Mouse (Mus musculus) lung, embryonic 14.5 days (tissue): ENCODE data around the gene Aifm2. TPM values are rescaled to one million over a fixed set of nuclear protein-coding genes. Genes with fewer than 3 reads are reported as not detected.

Experiments used
- ATAC-seq: fragments of 200-750 bp; cut with Nextera tagmentation; 2 replicates; pipeline ENCODE4 v1.8.0; 2017; ENCODE audit warnings: mild to moderate bottlenecking, moderate TSS enrichment, moderate library complexity; ENCODE audit not compliant: insufficient read depth
- DNase-seq: peaks from one replicate; pipeline ENCODE4 v3.0.0-alpha.2; 2015
- H3K27ac ChIP-seq: fragments of 300-500 bp; sonication (generic); 2 replicates; pipeline ENCODE4 v1.5.1; 2014; ENCODE audit warnings: low read depth, mild to moderate bottlenecking, moderate library complexity
- H3K27me3 ChIP-seq: fragments of 300-500 bp; sonication (generic); 2 replicates; pipeline ENCODE4 v1.6.1; 2014; ENCODE audit warnings: low read length, control low read depth; ENCODE audit not compliant: insufficient read depth
- H3K36me3 ChIP-seq: fragments of 300-500 bp; sonication (generic); 2 replicates; pipeline ENCODE4 v1.6.1; 2014; ENCODE audit warnings: control low read depth; ENCODE audit not compliant: insufficient read depth
- H3K4me1 ChIP-seq: fragments of 300-500 bp; sonication (generic); 2 replicates; pipeline ENCODE4 v1.6.1; 2014; ENCODE audit warnings: antibody characterized with exemption, control low read depth; ENCODE audit not compliant: insufficient read depth
- H3K4me2 ChIP-seq: fragments of 300-500 bp; sonication (generic); 2 replicates; pipeline ENCODE4 v1.6.1; 2014; ENCODE audit warnings: mild to moderate bottlenecking
- H3K4me3 ChIP-seq: fragments of 300-500 bp; sonication (generic); 2 replicates; pipeline ENCODE4 v1.5.1; 2014; ENCODE audit warnings: low read depth, low read length
- H3K9ac ChIP-seq: fragments of 300-500 bp; sonication (generic); 2 replicates; pipeline ENCODE4 v1.6.1; 2014
- H3K9me3 ChIP-seq: fragments of 300-500 bp; sonication (generic); 2 replicates; pipeline ENCODE4 v1.6.1; 2016; ENCODE audit warnings: low read depth, low read length, control low read depth
- CTCF ChIP-seq: IDR thresholded peaks from 2 replicates; pipeline ENCODE4 v1.5.1; 2016; ENCODE audit warnings: antibody characterized with exemption, low read depth
- WGBS: fragments of 180-500 bp; shearing (Covaris S2); extraction: QIAGEN DNeasy Blood & Tissue Kit; methylation state at CpG from one replicate; pipeline ENCODE4 v1.1.7; 2014; 5-methylcytosine and 5-hydroxymethylcytosine counted together
- polyA plus RNA-seq: library from polyadenylated mRNA; unstranded; fragments of >200 nt; fragmentation: Nextera tagmentation; extraction: Ambion mirVana; gene quantifications from 2 replicates; pipeline ENCODE4 v1.2.1, GENCODE M21; 2014

Gene Aifm2
- polyA plus RNA-seq, 1 experiment from 2014 or later = 11.5 TPM

DNA sequence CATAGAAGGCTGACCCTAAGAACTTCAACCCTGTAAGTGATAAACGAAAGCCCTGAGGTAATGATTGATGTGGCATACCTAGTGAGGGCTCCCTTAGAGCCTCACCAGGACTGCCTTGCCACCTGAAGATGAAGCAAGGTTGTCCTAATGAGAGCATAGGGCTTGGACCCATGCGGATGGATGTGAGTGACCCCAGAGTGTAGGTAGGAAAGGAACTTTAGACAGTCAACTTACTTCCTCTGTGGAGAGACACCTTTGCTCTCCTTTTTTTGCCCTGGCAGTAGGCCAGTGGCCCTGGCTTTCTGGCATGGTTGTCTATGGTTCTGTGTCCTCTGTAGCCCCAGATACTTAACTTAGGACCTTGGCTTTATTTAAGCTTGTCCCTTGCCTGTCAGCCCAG lies 18.0 kb upstream of the Aifm2 start:
- peak overlapping the region; percentile 73; the same call in 1 of the 2 replicates for H3K9ac ChIP-seq
- H3K27me3 ChIP-seq = no peaks in the 10 kb centered on the region
- no peak for DNase-seq
- no peak for ATAC-seq
- H3K4me1 ChIP-seq = peaks cover 10% of the 10 kb centered on the region
- no peak for TF ChIP-seq CTCF
- no peaks in the 10 kb centered on the region for H3K9me3 ChIP-seq
- H3K36me3 ChIP-seq = peaks cover 35% of the 10 kb centered on the region
- H3K27ac ChIP-seq = no peak overlapping the region
- H3K4me2 ChIP-seq = peak overlapping the region; percentile 99
- 80% methylated on average over 2 of the region's 2 CpGs for WGBS
- H3K4me3 ChIP-seq = peak overlapping the region; percentile 98

DNA sequence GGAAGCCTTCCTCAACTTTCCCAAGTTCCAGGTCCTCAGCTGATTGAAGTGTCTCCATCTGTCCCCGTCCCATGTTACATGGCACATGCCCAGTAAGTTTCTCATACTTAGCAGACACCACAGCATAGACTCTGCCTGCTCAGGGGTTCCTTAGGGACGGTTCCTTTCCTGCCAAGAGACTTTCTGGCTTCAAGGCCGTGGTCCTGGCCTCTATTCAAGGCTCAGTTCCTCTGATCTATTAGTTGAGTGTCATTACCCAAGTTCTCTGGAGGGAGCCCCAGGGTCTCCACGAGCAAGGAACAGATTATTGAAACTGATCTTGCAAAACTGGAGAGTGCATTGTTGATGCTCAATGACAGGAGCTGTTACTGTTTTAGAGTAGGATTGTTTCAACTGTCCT lies 10.4 kb upstream of the Aifm2 start:
- no peak for DNase-seq
- H3K27ac ChIP-seq = no peak overlapping the region
- H3K4me1 ChIP-seq = no peaks in the 10 kb centered on the region
- no peak overlapping the region for H3K4me3 ChIP-seq
- H3K9me3 ChIP-seq = no peaks in the 10 kb centered on the region
- TF ChIP-seq CTCF = no peak
- H3K36me3 ChIP-seq = peaks cover 16% of the 10 kb centered on the region
- ATAC-seq = no peak
- H3K27me3 ChIP-seq = no peaks in the 10 kb centered on the region
- whole genome bisulfite sequencing = 72% methylated on average over 4 of the region's 4 CpGs
- no peak overlapping the region for H3K9ac ChIP-seq
- no peak overlapping the region for H3K4me2 ChIP-seq

DNA sequence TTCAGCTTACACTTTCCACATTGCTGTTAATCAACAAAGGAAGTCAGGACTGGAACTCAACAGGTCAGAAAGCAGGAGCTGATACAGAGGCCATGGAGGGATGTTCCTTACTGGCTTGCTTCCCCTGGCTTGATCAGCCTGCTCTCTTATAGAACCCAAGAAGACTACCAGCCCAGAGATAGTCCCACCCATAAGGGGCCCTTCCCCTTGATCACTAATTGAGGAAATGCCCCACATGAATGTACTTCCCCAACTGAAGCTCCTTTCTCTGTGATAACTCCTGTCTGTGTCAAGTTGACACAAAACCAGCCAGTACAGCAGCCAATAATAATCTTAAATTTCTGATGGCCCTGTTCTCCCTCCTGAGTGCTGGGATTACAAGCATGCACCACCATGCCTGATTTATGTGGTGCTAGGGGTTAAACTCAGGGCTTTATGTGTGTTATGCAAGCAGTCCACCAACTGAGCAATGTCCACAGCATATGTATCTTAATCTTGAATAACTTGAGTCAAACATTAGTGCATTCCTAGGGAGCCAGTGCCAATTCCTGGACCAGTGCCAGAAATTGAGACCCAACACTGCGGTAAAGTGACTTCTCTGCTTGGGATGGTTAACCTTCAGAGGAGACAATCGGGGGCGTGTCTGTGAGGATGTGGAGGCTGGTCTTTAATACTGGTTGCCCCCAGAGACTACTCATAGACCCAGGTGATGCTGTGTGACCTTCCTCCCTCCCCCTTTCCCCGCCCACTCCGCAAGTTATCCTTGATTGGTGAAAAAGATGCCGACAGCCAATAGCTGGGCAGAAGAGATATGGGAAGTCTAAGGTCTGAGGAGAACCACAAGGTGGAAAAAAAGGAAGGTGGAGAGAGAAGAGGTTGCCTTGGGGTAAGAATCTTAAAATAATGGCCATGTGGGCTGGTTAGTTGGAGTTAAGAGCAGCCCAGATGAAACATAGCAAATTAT lies 8.4 kb upstream of the Aifm2 start:
- peak; percentile 49 for DNase-seq
- Histone ChIP-seq H3K4me3 (no peak overlapping the region), H3K36me3 (peaks cover 15% of the 10 kb centered on the region), H3K27ac (no peak overlapping the region), H3K9ac (no peak overlapping the region), H3K9me3 (no peaks in the 10 kb centered on the region), H3K4me1 (no peaks in the 10 kb centered on the region), H3K27me3 (no peaks in the 10 kb centered on the region), H3K4me2 (no peak overlapping the region)
- no peak for ATAC-seq
- no peak for TF ChIP-seq CTCF
- WGBS = 63% methylated on average over 6 of the region's 6 CpGs

DNA sequence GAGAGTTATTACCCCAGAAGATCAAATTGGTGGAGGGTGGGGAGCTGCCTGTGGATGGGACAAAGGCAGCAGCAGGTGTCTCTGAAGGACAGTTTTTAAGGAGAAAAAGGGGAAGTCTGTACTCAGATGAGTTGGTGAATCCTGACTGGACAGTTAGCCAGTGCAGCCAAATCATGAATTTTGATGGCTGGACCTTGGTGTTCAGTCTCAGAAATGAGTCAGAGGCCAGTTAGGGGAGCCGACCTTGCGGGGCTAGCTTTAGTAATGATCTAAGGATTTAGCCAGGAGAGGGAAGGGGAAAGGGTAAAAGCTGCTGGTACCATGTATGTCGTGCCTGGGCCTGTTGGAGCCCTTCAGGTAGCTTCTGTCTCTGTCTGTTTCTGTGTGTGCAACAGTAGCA lies 1.5 kb upstream of the Aifm2 start:
- DNase-seq = no peak
- ATAC-seq = no peak
- Histone ChIP-seq H3K9ac (no peak overlapping the region), H3K27ac (no peak overlapping the region), H3K4me1 (0 out of 2 replicates have a peak, but pooled peaks cover 3% of the 10 kb centered on the region), H3K4me3 (no peak overlapping the region), H3K4me2 (no peak overlapping the region), H3K9me3 (no peaks in the 10 kb centered on the region), H3K36me3 (no peaks in the 10 kb centered on the region), H3K27me3 (no peaks in the 10 kb centered on the region)
- TF ChIP-seq CTCF = no peak
- WGBS = 71% methylated on average over 3 of the region's 3 CpGs

DNA sequence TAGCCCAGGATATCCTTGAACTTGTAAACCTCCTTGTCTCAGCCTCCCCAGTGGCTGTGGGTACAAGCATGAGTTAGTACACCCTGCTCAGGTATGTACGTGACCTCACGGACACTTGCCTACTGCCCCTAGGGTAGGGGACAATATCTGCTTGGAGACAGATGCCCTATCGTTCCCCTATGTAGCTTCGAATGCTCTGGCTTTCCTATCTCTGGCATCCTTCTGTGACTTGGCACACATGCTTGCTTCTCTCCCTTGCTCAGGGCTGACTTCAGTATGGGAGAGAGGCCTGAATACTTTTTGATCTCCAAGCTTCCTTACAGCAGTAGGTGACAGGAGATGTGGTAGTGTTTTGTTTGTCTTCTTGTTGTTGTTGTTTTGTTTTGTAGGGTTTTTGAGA lies 917 bp upstream of the Aifm2 start:
- TF ChIP-seq CTCF = no peak
- 90% methylated on average over 4 of the region's 4 CpGs for WGBS
- DNase-seq (no peak), ATAC-seq (no peak)
- no peaks in the 10 kb centered on the region for H3K9me3 ChIP-seq
- no peaks in the 10 kb centered on the region for H3K27me3 ChIP-seq
- no peak overlapping the region for H3K4me3 ChIP-seq
- no peaks in the 10 kb centered on the region for H3K36me3 ChIP-seq
- no peak overlapping the region for H3K9ac ChIP-seq
- H3K4me1 ChIP-seq = 0 out of 2 replicates have a peak, but pooled peaks cover 3% of the 10 kb centered on the region
- no peak overlapping the region for H3K4me2 ChIP-seq
- no peak overlapping the region for H3K27ac ChIP-seq

DNA sequence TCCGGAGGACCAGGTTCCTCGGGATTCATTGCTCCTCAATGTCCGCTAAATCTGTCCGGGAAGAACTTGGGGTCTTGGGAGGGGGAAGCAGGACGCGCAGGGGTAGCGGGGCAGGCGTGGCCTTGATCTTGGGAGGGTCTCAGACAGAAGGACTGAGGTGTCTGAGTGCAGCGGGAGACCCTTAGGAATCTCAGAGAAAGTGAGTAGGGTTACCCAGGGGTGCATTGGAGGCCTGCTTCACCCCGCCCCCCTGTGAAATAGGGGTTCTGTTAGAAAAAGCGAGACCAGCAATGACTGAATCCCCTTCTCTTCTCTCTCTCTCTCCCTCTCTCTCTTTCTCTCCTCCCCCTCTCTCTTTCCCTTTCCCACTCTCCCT lies 387 bp downstream of the Aifm2 start:
- 0 out of 2 replicates have a peak, but pooled peaks cover 3% of the 10 kb centered on the region for H3K4me1 ChIP-seq
- H3K9me3 ChIP-seq = no peaks in the 10 kb centered on the region
- TF ChIP-seq CTCF = no peak
- DNase-seq (no peak), ATAC-seq (no peak; the same call in 1 of the 2 replicates)
- no peaks in the 10 kb centered on the region for H3K36me3 ChIP-seq
- H3K27me3 ChIP-seq = no peaks in the 10 kb centered on the region
- peak overlapping the region; percentile 50 for H3K4me3 ChIP-seq
- peak overlapping the region; percentile 50 for H3K9ac ChIP-seq
- peak overlapping the region; percentile 76 for H3K4me2 ChIP-seq
- H3K27ac ChIP-seq = no peak overlapping the region
- WGBS = 2% methylated on average over 11 of the region's 11 CpGs
